10 mouse cellular contexts compared by ENCODE assay signal in the genomic region with DNA sequence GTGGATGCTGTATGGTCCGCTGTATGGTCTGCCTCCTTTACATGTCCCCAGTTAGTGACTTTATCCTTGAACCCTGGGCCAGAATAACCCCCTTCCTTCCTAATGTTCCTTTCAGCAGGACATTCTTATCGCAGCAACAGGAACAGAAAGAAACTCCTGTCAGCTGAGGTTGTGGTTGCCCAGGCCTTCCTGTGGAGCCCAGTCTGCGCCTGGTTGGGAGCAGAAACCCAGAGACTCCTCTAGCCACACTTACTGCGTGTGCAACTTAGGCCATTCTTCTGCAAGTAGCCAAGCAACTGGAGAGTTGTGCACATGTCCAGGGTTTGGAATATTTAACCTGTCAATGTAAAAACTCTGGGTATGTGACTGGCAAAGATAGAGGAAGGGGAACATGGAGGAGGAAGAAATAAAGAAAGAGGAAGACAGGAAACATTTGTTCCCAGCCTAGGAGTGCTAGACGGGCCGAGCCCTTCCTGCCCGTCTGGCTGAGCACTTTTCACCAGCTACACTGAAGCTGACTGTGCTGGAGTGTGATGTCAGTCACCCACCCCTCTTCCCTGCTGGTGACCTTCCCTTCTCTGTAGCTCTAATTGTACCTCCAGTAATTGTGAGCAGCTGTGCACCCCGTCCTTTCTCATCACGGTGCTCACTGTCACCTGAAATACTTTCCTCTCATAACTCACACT.
DNase-seq lines count a peak whose midpoint lies in the region; ATAC-seq and TF ChIP-seq lines count a peak whose summit lies in the region.
"Had no signal": no experiment of that assay in that cellular context is flagged by ENCODE, and none has a peak within 500 bp of the region (broad histone marks: within the 10 kb centered on the region; RNA-seq: fewer than 3 reads in every experiment).

No protein-coding gene starts in this region.

- ATAC-seq in lung, embryonic 14.5 days (ENCODE audit: insufficient read depth), result 0 out of 2 replicates have a peak, but pooled peaks have one; percentile 35
- peak; percentile 31; the same call in 1 of the 2 replicates for ATAC-seq in liver, postnatal 0 days

- whole genome bisulfite sequencing in lung, embryonic 14.5 days, result 46% methylated on average over 9 of the region's 9 CpGs
- 35% methylated on average over 9 of the region's 9 CpGs for WGBS in liver, postnatal 0 days (ENCODE audit: insufficient replicate concordance)

- H3K9me3 ChIP-seq in lung, embryonic 14.5 days (ENCODE audit: low read depth, low read length), result no peaks in the 10 kb centered on the region
- no peaks in the 10 kb centered on the region for H3K9me3 ChIP-seq in liver, postnatal 0 days (ENCODE audit: low read length)
- H3K9me3 ChIP-seq: embryonic facial prominence, embryonic 12.5 days had no signal

- no peaks in the 10 kb centered on the region for H3K36me3 ChIP-seq in lung, embryonic 14.5 days (ENCODE audit: insufficient read depth)
- H3K36me3 ChIP-seq in liver, postnatal 0 days (replicated peaks; ENCODE audit: insufficient read depth, low read length), result no peaks in the 10 kb centered on the region
- H3K36me3 ChIP-seq: embryonic facial prominence, embryonic 12.5 days had no signal

- no peak overlapping the region for H3K4me2 ChIP-seq in lung, embryonic 14.5 days
- no peak overlapping the region for H3K4me2 ChIP-seq in liver, postnatal 0 days (ENCODE audit: low read depth, low read length)
- H3K4me2 ChIP-seq: embryonic facial prominence, embryonic 12.5 days had no signal

- no peak overlapping the region for H3K4me3 ChIP-seq in lung, embryonic 14.5 days (ENCODE audit: low read depth, low read length)
- no peak overlapping the region for H3K4me3 ChIP-seq in liver, postnatal 0 days (ENCODE audit: low read depth, low read length)
- H3K4me3 ChIP-seq: embryonic facial prominence, embryonic 12.5 days had no signal

- H3K4me1 ChIP-seq in lung, embryonic 14.5 days (ENCODE audit: insufficient read depth), result 0 out of 2 replicates have a peak, but pooled peaks cover 6% of the 10 kb centered on the region
- no peaks in the 10 kb centered on the region; the same call in 1 of the 2 replicates for H3K4me1 ChIP-seq in liver, postnatal 0 days (ENCODE audit: insufficient read depth)

- TF ChIP-seq CTCF in lung, embryonic 14.5 days (IDR thresholded peaks at IDR 0.05; ENCODE audit: low read depth), result no peak
- TF ChIP-seq CTCF in liver, postnatal 0 days (IDR thresholded peaks at IDR 0.05; ENCODE audit: low read depth), result no peak

- peak overlapping the region; percentile 15; the same call in 1 of the 2 replicates for H3K27ac ChIP-seq in lung, embryonic 14.5 days (ENCODE audit: low read depth)
- H3K27ac ChIP-seq in liver, postnatal 0 days (ENCODE audit: low read depth), result no peak overlapping the region
- H3K27ac ChIP-seq: embryonic facial prominence, embryonic 12.5 days had no signal

- H3K27me3 ChIP-seq in lung, embryonic 14.5 days (ENCODE audit: insufficient read depth, low read length), result no peaks in the 10 kb centered on the region
- H3K27me3 ChIP-seq in liver, postnatal 0 days (ENCODE audit: insufficient read depth, low read length), result no peaks in the 10 kb centered on the region
- H3K27me3 ChIP-seq: embryonic facial prominence, embryonic 12.5 days had no signal

- no peak overlapping the region for H3K9ac ChIP-seq in lung, embryonic 14.5 days
- no peak overlapping the region for H3K9ac ChIP-seq in liver, postnatal 0 days (replicated peaks)
- H3K9ac ChIP-seq: embryonic facial prominence, embryonic 12.5 days had no signal

- TF ChIP-seq EP300 in liver, postnatal 0 days (IDR thresholded peaks at IDR 0.05; ENCODE audit: low read depth), result no peak

- DNase-seq in heart, adult 11 months, result peak; percentile 88
- no peak for DNase-seq in heart, adult 9 months (ENCODE audit: low spot score in 2 of 2)
- no peak for DNase-seq in lung, embryonic 14.5 days
- no peak for DNase-seq in lung, postnatal 14 days
- DNase-seq in forelimb bud, embryonic 11.5 days (ENCODE audit: low read depth, low spot score), result peak; percentile 33
- no peak for DNase-seq in liver, postnatal 0 days
- no peak for DNase-seq in c-Kit-positive CD71-positive TER-119-positive erythroid progenitor cells, embryonic 14.5 days (ENCODE audit: low spot score)
- DNase-seq in right cerebral cortex, postnatal 36 days (ENCODE audit: low spot score in 2 of 2), result no peak
- DNase-seq: kidney, adult 2 months had no signal

Comparison
In these comparisons a context has a peak if more than half of its experiments do, and no peak if none do; other contexts are left out.
1. DNase-seq: peak in heart, adult 11 months (single experiment) and forelimb bud, embryonic 11.5 days (single experiment); none in heart, adult 9 months (0 of 2), lung, embryonic 14.5 days (single experiment), lung, postnatal 14 days (single experiment), liver, postnatal 0 days (single experiment), c-Kit-positive CD71-positive TER-119-positive erythroid progenitor cells, embryonic 14.5 days (single experiment) and right cerebral cortex, postnatal 36 days (0 of 2).